Mouse (Mus musculus) G1E (cell line): ENCODE measurements around the gene Rps25. TPM values are rescaled to one million over a fixed set of nuclear protein-coding genes. Genes with fewer than 3 reads are reported as not detected.
"Not testable (repeated sequence)": the region's sequence is repeated elsewhere in the genome, so short reads cannot be mapped to it uniquely, and the experiment has no call there.

ENCODE experiments used
- ATAC-seq: 2 replicates; pipeline ENCODE4 v1.8.0; 2016; ENCODE audit warnings: mild to moderate bottlenecking; ENCODE audit not compliant: insufficient number of reproducible peaks, poor library complexity, low FRiP score, severe bottlenecking; ENCODE audit errors: extremely low read depth
- DNase-seq: peaks from one replicate; pipeline ENCODE4 v3.0.0; 2012; ENCODE audit warnings: low spot score
- H3K27me3 ChIP-seq: 2 replicates; pipeline ENCODE4 v1.6.1; 2012; ENCODE audit warnings: mild to moderate bottlenecking, low read length, inconsistent platforms; ENCODE audit not compliant: insufficient read depth
- H3K36me3 ChIP-seq: replicated peaks from 2 replicates; pipeline ENCODE3; 2012; ENCODE audit warnings: mild to moderate bottlenecking, inconsistent platforms
- H3K4me1 ChIP-seq: 2 replicates; pipeline ENCODE4 v1.6.1; 2012; ENCODE audit warnings: low read depth, low read length, inconsistent platforms, mixed read lengths; ENCODE audit not compliant: insufficient read depth
- H3K4me3 ChIP-seq: 2 replicates; pipeline ENCODE4 v1.5.1; 2012; ENCODE audit warnings: low read depth, mild to moderate bottlenecking, inconsistent platforms, low read length, moderate library complexity, mixed read lengths
- H3K9me3 ChIP-seq: replicated peaks from 2 replicates; pipeline ENCODE4 v1.6.1; 2012; ENCODE audit warnings: inconsistent platforms
- CTCF ChIP-seq: IDR thresholded peaks from 2 replicates; pipeline ENCODE4 v1.5.1; 2012; ENCODE audit warnings: low read depth, low read length, inconsistent platforms, mixed read lengths
- GATA1 ChIP-seq: IDR thresholded peaks from 2 replicates; pipeline ENCODE4 v1.6.1; 2012; ENCODE audit warnings: borderline replicate concordance, low read length, inconsistent platforms, mixed read lengths
- GATA2 ChIP-seq: IDR thresholded peaks from 2 replicates; pipeline ENCODE4 v1.6.1; 2012; ENCODE audit warnings: low read depth, low read length, inconsistent platforms, borderline replicate concordance
- POLR2AphosphoS5 ChIP-seq: IDR thresholded peaks from 2 replicates; pipeline ENCODE4 v1.6.1; 2012; ENCODE audit warnings: low read depth, low read length, inconsistent platforms; ENCODE audit not compliant: insufficient replicate concordance
- TAL1 ChIP-seq: conservative IDR thresholded peaks from 2 replicates; pipeline ENCODE4 v1.6.1; 2012; ENCODE audit warnings: low read depth, low read length, inconsistent platforms, mixed read lengths
- polyA plus RNA-seq: library from polyadenylated mRNA; stranded (reverse); fragments of >175 nt; gene quantifications from 2 replicates; pipeline ENCODE4 v1.2.3, GENCODE M21; 2012
- total RNA-seq, 2 experiments: library from RNA; stranded (forward) in 1 of 2; stranded (reverse) in 1 of 2; fragments of 200-1000 nt in 1 of 2; fragments of >200 nt in 1 of 2; fragmentation: Nextera tagmentation in 1 of 2; gene quantifications; 2 replicates each; pipeline ENCODE4 v1.2.3; 2014 to 2017

The Rps25 gene
- total and polyA plus RNA-seq, 3 experiments, result 230 to 2,521 (median 661) TPM

- H3K36me3 ChIP-seq, result peaks cover 13% of the 10 kb centered on the region
- ATAC-seq, result no peak
- H3K4me3 ChIP-seq, result no peak overlapping the region
- peaks cover 5% of the 10 kb centered on the region; the same call in 1 of the 2 replicates for H3K27me3 ChIP-seq
- peak; percentile 49 for DNase-seq
- TF ChIP-seq GATA1, result no peak
- no peak for TF ChIP-seq CTCF
- TF ChIP-seq GATA2, result no peak
- TF ChIP-seq TAL1, result no peak
- no peak for TF ChIP-seq POLR2AphosphoS5
- peaks cover 36% of the 10 kb centered on the region for H3K4me1 ChIP-seq
- H3K9me3 ChIP-seq, result peaks cover 3% of the 10 kb centered on the region; the same call in 1 of the 2 replicates
Measured at GRCm38 (mm10) chr9:44420280-44420898, 13.4 kb downstream of the Rps25 start.

- Histone ChIP-seq H3K4me3 (no peak overlapping the region), H3K27me3 (peaks cover 14% of the 10 kb centered on the region; the same call in 1 of the 2 replicates), H3K36me3 (no peaks in the 10 kb centered on the region), H3K9me3 (peaks cover 3% of the 10 kb centered on the region; the same call in 1 of the 2 replicates), H3K4me1 (peaks cover 17% of the 10 kb centered on the region)
- ATAC-seq (no peak), DNase-seq (no peak)
- TF ChIP-seq GATA2 (no peak), GATA1 (no peak), TAL1 (no peak), CTCF (no peak), POLR2AphosphoS5 (no peak)
Measured at GRCm38 (mm10) chr9:44423576-44423975, 16.6 kb downstream of the Rps25 start.

- no peak for ATAC-seq
- no peak for TF ChIP-seq GATA2
- Histone ChIP-seq H3K36me3 (no peaks in the 10 kb centered on the region), H3K4me3 (no peak overlapping the region), H3K27me3 (peaks cover 33% of the 10 kb centered on the region), H3K4me1 (peaks cover 4% of the 10 kb centered on the region; the same call in 1 of the 2 replicates), H3K9me3 (no peaks in the 10 kb centered on the region)
- no peak for DNase-seq
Measured at GRCm38 (mm10) chr9:44432577-44433185, 25.7 kb downstream of the Rps25 start.

DNA sequence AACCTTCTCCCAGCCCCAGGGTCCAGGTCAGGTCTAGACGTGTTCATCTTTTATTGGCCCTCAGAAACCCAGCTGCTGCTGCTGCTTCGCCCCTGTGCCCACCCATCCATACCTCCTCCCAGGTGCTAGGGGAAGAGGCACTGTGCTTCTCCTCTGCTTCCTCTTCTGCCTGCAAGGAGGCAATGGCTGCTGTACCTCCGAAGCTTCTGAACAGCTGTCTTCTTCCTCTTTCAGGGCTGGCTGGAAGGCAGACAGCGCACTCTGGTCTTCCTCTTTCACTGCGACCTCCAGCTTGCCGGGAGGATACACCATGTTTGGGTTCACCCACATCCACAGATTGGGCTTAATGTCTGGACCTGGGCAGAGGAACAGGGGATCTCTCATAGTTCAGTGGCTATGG lies 28.8 kb downstream of the Rps25 start:
- TF ChIP-seq GATA2 (no peak), POLR2AphosphoS5 (no peak), TAL1 (no peak), GATA1 (no peak)
- DNase-seq, result no peak
- Histone ChIP-seq H3K4me1 (peaks cover 4% of the 10 kb centered on the region; the same call in 1 of the 2 replicates), H3K4me3 (no peak overlapping the region), H3K36me3 (no peaks in the 10 kb centered on the region), H3K9me3 (no peaks in the 10 kb centered on the region), H3K27me3 (peaks cover 31% of the 10 kb centered on the region)
- ATAC-seq, result no peak

- no peak within 1 kb of the TSS for H3K4me3 ChIP-seq
- H3K4me1 ChIP-seq, result no peaks in the 10 kb centered on the region
- no peaks in the 10 kb centered on the region for H3K36me3 ChIP-seq
- H3K9me3 ChIP-seq, result no peaks in the 10 kb centered on the region
- DNase-seq, result no peak
- H3K27me3 ChIP-seq, result peaks cover 9% of the 10 kb centered on the region
- TF ChIP-seq TAL1 (no peak), GATA2 (no peak), CTCF (no peak), POLR2AphosphoS5 (no peak), GATA1 (no peak)
- no peak for ATAC-seq
Measured at GRCm38 (mm10) chr9:44440961-44441360, 34.0 kb downstream of the Rps25 start, which contains the start of gene Foxr1. Foxr1 (minus strand) TSS chr9:44441136.

DNA sequence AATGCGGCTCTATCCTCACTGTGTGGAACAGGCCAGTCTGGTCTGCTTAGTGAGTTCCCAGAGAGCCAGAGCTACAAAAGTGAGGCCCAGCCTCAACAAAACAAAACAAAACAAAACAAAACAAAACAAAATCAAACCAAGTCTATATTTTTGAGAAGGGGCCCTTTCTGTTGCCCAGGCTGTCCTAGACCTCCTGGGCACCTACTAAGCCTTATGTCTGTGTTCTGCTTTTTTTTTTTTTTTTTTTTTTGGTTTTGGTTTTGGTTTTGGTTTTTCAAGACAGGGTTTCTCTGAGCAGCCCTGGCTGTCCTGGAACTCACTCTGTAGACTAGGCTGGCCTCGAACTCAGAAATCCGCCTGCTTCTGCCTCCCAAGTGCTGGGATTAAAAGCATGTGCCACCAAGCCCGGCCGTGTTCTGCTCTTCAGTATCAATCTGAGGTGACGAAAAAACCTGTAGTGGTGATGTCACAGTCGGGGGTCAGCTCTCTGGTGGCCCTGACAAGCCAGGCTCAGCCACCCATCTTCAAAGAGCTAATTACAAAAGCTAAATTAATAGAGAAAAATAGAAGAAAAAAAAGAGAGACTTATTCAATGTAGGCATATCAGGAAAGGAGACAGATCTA lies 37.6 kb downstream of the Rps25 start:
- H3K4me1 ChIP-seq, DNase-seq, H3K4me3 ChIP-seq, H3K36me3 ChIP-seq, ATAC-seq, H3K9me3 ChIP-seq, H3K27me3 ChIP-seq: not testable (repeated sequence)

GRCm38 (mm10) chr9:44450387-44450786 lies 43.4 kb downstream of the Rps25 start:
- H3K4me3 ChIP-seq, result no peak overlapping the region
- TF ChIP-seq POLR2AphosphoS5 (no peak), GATA1 (no peak), CTCF (no peak), GATA2 (no peak), TAL1 (no peak)
- H3K9me3 ChIP-seq, result no peaks in the 10 kb centered on the region
- H3K4me1 ChIP-seq, result no peaks in the 10 kb centered on the region
- H3K27me3 ChIP-seq, result peaks cover 31% of the 10 kb centered on the region
- H3K36me3 ChIP-seq, result no peaks in the 10 kb centered on the region
- DNase-seq (no peak), ATAC-seq (no peak)
